Mouse (Mus musculus): ENCODE data around the gene Srr. TPM values are rescaled to one million over a fixed set of nuclear protein-coding genes. Genes with fewer than 3 reads are reported as not detected.

The Srr gene
- total RNA-seq, 2 experiments from 2014 or later, result 86.2 to 88.2 TPM

DNA sequence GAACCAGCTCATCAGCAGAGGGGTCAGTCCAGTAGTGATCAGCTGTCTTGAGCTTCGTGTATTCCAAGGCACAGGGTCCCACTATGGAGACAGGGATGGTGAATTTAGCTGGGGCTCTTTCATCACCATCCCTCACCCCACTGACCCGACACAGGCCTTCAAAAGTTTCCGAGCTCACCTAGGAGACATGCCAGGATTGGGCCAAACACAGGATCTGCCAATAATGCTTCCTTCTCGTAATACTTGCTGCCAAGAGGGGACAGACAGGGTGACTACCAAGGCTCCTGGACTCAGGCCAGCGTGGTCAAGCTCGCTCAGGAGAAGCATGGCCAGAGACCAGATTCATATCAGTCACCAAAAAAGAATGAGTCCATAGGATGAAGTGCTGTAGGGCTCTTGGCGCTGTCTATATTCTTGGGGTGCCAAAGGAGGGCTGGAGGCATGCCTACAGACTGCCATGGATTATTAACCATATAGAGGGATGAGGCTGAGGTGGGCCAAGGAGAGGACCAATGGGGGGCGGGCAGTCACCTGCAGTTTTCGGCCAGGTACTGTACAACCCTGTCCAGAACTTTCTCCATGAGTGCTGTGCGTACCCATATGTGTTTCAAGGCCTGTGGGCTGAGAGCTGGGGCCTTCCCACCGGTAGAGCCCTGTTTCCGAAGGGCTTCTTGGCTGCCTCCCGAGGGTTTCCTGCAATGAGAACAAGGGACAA lies 57.5 kb downstream of the Srr start:
- intact Hi-C loops (cut with DNase I), result no loop called here
- no peak for DNase-seq (ENCODE audit: low spot score in 2 of 2)

DNA sequence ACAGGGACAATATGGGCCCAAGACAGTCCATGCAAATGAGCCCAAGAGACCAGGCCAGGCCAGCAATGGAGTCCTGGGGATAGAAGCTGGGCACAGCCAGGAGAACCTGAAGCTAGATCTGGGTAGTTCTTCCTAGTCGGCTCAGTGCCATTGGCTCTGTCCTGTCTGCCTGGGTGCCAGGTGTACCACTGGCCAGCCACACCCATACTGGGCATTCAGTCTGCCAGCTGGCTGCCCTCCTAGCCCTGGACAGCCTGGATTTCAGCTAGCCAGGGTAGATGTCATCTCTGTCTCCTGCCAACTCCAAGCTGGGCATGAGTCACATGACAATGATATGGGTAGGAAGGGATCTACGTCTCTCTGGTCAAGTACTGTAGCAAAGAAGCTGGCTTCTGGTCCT lies 58.6 kb downstream of the Srr start:
- intact Hi-C loops (cut with DNase I), result no loop called here
- DNase-seq (ENCODE audit: low spot score in 2 of 2), result no peak

DNA sequence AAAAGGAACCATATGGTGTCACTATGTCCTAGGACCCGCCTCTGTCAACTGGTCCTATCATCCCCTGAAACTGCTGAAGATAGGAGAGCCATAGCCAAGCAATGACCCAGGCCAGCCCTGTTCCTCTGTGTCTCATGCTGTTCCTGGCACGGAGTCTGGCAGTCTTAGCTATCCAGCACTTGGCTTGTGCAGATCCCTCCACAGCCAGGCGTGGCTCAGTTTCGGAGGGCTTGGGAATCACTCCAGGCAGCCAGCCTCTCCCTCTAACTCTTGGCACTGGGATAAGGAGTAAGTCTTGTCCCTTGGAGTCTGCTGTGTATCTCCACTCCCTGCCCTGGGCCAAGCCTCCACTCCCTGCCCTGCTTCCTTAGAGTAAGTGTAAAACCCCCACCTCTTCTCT lies 59.1 kb downstream of the Srr start:
- intact Hi-C loops (cut with DNase I), result no loop called here
- no peak for DNase-seq (ENCODE audit: low spot score in 2 of 2)

DNA sequence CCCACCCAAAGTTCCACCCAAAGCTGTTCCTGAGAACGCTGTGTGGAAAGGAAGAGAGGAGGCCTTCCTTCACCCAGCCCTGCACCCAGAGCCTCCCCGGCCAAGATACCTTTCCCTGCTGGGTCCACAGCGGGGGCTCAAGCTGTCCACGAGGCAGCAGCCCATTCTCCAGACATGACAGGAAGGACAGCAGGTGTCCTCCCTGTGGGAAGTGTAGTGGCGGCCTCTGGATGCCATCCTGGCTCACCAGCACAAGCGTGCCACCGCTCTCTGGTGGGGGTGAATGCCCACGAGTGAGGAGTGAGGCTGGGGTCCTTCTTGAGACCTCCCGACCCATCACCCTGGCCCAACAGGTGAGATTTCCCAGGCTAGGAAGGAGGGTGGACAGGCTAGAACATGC lies 60.5 kb downstream of the Srr start:
- DNase-seq (ENCODE audit: low spot score in 2 of 2), result no peak
- intact Hi-C loops (cut with DNase I), result no loop called here

DNA sequence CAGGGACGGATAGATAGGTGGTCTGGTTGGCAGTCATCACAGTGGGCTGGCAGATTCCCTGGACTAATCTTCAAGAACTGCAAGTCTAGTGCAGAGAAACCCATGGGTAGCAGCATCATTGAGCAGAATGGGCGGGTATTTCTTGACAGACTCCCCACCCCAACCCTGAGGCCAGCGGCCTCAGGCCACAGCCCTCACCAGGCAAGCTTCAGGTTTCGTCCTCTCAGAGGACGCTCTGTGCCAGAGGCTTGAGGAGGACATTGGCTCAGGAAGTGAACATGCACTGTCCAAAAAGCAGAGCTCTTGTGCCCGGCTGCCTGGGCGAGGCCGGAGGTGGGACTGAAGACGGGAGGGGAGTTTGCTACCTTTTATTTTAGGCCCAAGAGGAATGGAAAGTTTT lies 61.3 kb downstream of the Srr start:
- intact Hi-C loops (cut with DNase I), result no loop called here
- no peak for DNase-seq (ENCODE audit: low spot score in 2 of 2)

DNA sequence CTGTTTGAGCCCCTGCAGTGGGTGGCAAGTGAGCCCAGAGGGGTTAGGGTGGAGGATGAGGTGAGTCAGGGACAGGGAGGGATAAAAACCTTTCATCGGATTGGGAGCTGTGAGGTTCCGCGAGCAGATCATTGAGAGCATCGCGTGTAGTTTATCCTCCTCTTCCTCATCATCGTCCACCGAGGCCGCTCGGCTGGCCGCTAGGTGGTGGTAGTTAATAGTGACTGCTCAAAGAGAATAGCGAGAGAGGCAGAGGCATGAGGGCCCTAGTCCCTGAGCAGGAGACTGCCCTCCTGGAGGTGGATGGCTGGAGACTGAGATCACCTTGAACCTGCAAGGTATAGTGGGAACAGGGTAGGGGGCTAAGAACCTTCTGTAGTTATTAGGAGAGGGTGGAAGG lies 62.3 kb downstream of the Srr start:
- DNase-seq (ENCODE audit: low spot score in 2 of 2), result no peak
- intact Hi-C loops (cut with DNase I), result no loop called here

DNA sequence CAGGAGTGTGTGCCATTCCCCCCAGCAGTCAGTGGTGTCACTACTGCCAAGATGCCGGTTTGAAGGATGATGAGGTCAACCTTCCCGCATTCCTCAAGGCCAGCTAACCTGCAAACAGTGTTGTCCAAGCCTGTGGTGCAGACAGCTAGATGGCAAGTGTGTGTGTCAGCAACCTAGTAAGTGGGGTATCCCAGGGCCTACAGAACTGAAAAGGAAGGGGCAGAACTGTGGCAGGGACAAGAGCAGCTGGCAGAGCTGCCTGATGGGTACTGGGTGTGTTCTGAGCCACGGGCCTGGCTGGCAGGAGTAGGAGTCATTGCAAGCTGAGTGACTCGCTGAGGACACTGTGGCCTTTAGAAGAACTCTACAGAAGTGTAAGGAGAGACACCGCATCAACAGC lies 63.6 kb downstream of the Srr start:
- no peak for DNase-seq (ENCODE audit: low spot score in 2 of 2)
- intact Hi-C loops (cut with DNase I), result no loop called here

DNA sequence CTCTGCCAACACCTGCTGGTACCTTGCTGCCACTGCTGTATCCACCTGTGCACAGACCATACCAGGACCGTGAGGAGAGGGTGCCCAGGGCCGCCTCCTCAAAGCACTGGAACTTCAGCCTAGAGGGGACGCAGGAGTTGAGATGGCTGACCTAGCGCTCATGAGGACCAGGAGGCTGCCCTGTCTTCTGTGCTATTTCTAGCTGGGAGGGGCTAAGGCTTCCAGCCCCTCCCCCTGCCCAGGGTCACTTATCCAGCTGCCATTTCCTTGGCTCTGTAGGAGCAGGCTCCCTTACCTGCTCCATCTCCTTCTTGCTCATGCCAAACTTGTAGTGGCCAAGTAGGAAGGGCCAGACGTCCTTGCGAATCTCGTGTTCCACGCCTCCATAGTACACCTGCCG lies 68.0 kb downstream of the Srr start:
- no peak for DNase-seq (ENCODE audit: low spot score in 2 of 2)
- intact Hi-C loops (cut with DNase I), result no loop called here

Small RNA genes within 50 kb of the gene (microRNA-seq; reads per million reads assigned to microRNA genes)
- gene Mir6926, result 1.0 reads per million

Other genes with a start within 250 kb of the Srr start
- gene Pafah1b1, start 201.3 kb downstream of the Srr start, total RNA-seq (2021), result 100 to 1,000 TPM; 389 to 402 TPM
- 10 to 100 TPM; 19.8 to 26.7 TPM for gene Mettl16, start 155.1 kb downstream of the Srr start, total RNA-seq (2021)
- gene Mnt, start 95.0 kb downstream of the Srr start, total RNA-seq (2021), result 10 to 100 TPM; 31.5 to 31.7 TPM
- 10 to 100 TPM; 80.2 to 81.6 TPM for gene Sgsm2, start 28.9 kb downstream of the Srr start, total RNA-seq (2021)
- 10 to 100 TPM; 25.7 to 31.4 TPM for gene Tsr1, start 27.9 kb downstream of the Srr start, total RNA-seq (2021)
- gene Smg6, start 125 bp downstream of the Srr start, total RNA-seq (2021), result 10 to 100 TPM; 27.2 to 31.2 TPM
- gene Hic1, start 243.6 kb upstream of the Srr start, total RNA-seq (2021), result 1 to 10 TPM; 2.7 to 3.3 TPM

Data from left cerebral cortex, postnatal 36 days (tissue).